Mouse (Mus musculus): ENCODE results near the gene Psmd9. TPM values are rescaled to one million over a fixed set of nuclear protein-coding genes. Genes with fewer than 3 reads are reported as not detected.
"Not testable (repeated sequence)": the region's sequence is repeated elsewhere in the genome, so short reads cannot be mapped to it uniquely, and the experiment has no call there.

The Psmd9 gene
- polyA plus RNA-seq, 1 experiment from 2014 or later = 82.9 TPM

- WGBS = 76% methylated on average over 6 of the region's 6 CpGs
- Histone ChIP-seq H3K9me3 (no peaks in the 10 kb centered on the region), H3K4me2 (replicated peaks) (no peak overlapping the region), H3K9ac (replicated peaks) (no peak overlapping the region), H3K4me1 (no peaks in the 10 kb centered on the region), H3K27me3 (no peaks in the 10 kb centered on the region), H3K27ac (replicated peaks) (no peak overlapping the region), H3K4me3 (no peak overlapping the region), H3K36me3 (no peaks in the 10 kb centered on the region)
- ATAC-seq (replicated peaks) = no peak
Observed at GRCm38 (mm10) chr5:123191427-123191826, 22.2 kb downstream of the Psmd9 start.

GRCm38 (mm10) chr5:123192606-123193150, 23.5 kb downstream of the Psmd9 start:
- ATAC-seq (replicated peaks) = no peak
- H3K9ac ChIP-seq (replicated peaks) = no peak overlapping the region
- H3K36me3 ChIP-seq = no peaks in the 10 kb centered on the region
- 59% methylated on average over 9 of the region's 9 CpGs for WGBS
- no peaks in the 10 kb centered on the region for H3K4me1 ChIP-seq
- no peak overlapping the region for H3K4me2 ChIP-seq (replicated peaks)
- no peak overlapping the region for H3K4me3 ChIP-seq
- no peaks in the 10 kb centered on the region for H3K27me3 ChIP-seq
- no peaks in the 10 kb centered on the region for H3K9me3 ChIP-seq
- no peak overlapping the region for H3K27ac ChIP-seq (replicated peaks)

- Histone ChIP-seq H3K9me3 (no peaks in the 10 kb centered on the region), H3K36me3 (no peaks in the 10 kb centered on the region), H3K4me3 (no peak overlapping the region), H3K27ac (replicated peaks) (no peak overlapping the region), H3K4me2 (replicated peaks) (no peak overlapping the region), H3K4me1 (no peaks in the 10 kb centered on the region), H3K27me3 (no peaks in the 10 kb centered on the region), H3K9ac (replicated peaks) (no peak overlapping the region)
- no peak for ATAC-seq (replicated peaks)
- WGBS = 82% methylated on average over 5 of the region's 5 CpGs
Observed at GRCm38 (mm10) chr5:123193436-123193835, 24.2 kb downstream of the Psmd9 start.

- Histone ChIP-seq H3K9ac (replicated peaks) (no peak overlapping the region), H3K27me3 (no peaks in the 10 kb centered on the region), H3K4me1 (no peaks in the 10 kb centered on the region), H3K27ac (replicated peaks) (no peak overlapping the region), H3K36me3 (no peaks in the 10 kb centered on the region), H3K4me2 (replicated peaks) (no peak overlapping the region), H3K4me3 (no peak overlapping the region), H3K9me3 (no peaks in the 10 kb centered on the region)
- WGBS = 89% methylated on average over 6 of the region's 6 CpGs
- no peak for ATAC-seq (replicated peaks)
Observed at GRCm38 (mm10) chr5:123194856-123195255, 25.6 kb downstream of the Psmd9 start.

- H3K4me1 ChIP-seq = no peaks in the 10 kb centered on the region
- H3K27ac ChIP-seq (replicated peaks) = no peak overlapping the region
- ATAC-seq (replicated peaks) = no peak
- H3K36me3 ChIP-seq = no peaks in the 10 kb centered on the region
- 92% methylated on average over 16 of the region's 16 CpGs for WGBS
- H3K27me3 ChIP-seq = no peaks in the 10 kb centered on the region
- no peaks in the 10 kb centered on the region for H3K9me3 ChIP-seq
- H3K9ac ChIP-seq (replicated peaks) = no peak overlapping the region
- no peak overlapping the region for H3K4me2 ChIP-seq (replicated peaks)
- no peak overlapping the region for H3K4me3 ChIP-seq
Observed at GRCm38 (mm10) chr5:123195500-123196000, 26.3 kb downstream of the Psmd9 start.

GRCm38 (mm10) chr5:123196746-123197145, 27.5 kb downstream of the Psmd9 start:
- Histone ChIP-seq H3K4me3 (no peak overlapping the region), H3K36me3 (no peaks in the 10 kb centered on the region), H3K9me3 (no peaks in the 10 kb centered on the region), H3K27ac (replicated peaks) (no peak overlapping the region), H3K27me3 (no peaks in the 10 kb centered on the region), H3K9ac (replicated peaks) (no peak overlapping the region), H3K4me1 (no peaks in the 10 kb centered on the region), H3K4me2 (replicated peaks) (no peak overlapping the region)
- no peak for ATAC-seq (replicated peaks)
- 79% methylated on average over 4 of the region's 4 CpGs for WGBS

GRCm38 (mm10) chr5:123198523-123198922, 29.3 kb downstream of the Psmd9 start:
- no peak overlapping the region for H3K9ac ChIP-seq (replicated peaks)
- WGBS = 90% methylated on average over 4 of the region's 4 CpGs
- H3K4me3 ChIP-seq = no peak overlapping the region
- no peaks in the 10 kb centered on the region for H3K36me3 ChIP-seq
- no peaks in the 10 kb centered on the region for H3K9me3 ChIP-seq
- no peak overlapping the region for H3K4me2 ChIP-seq (replicated peaks)
- no peaks in the 10 kb centered on the region for H3K4me1 ChIP-seq
- no peak overlapping the region for H3K27ac ChIP-seq (replicated peaks)
- no peaks in the 10 kb centered on the region for H3K27me3 ChIP-seq
- ATAC-seq (replicated peaks) = no peak

- not testable (repeated sequence) for H3K27ac ChIP-seq (replicated peaks); H3K36me3 ChIP-seq; H3K9ac ChIP-seq (replicated peaks); H3K9me3 ChIP-seq; H3K27me3 ChIP-seq; H3K4me3 ChIP-seq; H3K4me1 ChIP-seq; ATAC-seq (replicated peaks); H3K4me2 ChIP-seq (replicated peaks)
- 93% methylated on average over 6 of the region's 7 CpGs for WGBS
Observed at GRCm38 (mm10) chr5:123200816-123201522, 31.8 kb downstream of the Psmd9 start.

- WGBS = 90% methylated on average over 7 of the region's 7 CpGs
- ATAC-seq (replicated peaks) = no peak
- H3K9me3 ChIP-seq = no peaks in the 10 kb centered on the region
- no peak overlapping the region for H3K27ac ChIP-seq (replicated peaks)
- no peak overlapping the region for H3K9ac ChIP-seq (replicated peaks)
- H3K4me2 ChIP-seq (replicated peaks) = no peak overlapping the region
- H3K27me3 ChIP-seq = no peaks in the 10 kb centered on the region
- H3K4me1 ChIP-seq = no peaks in the 10 kb centered on the region
- H3K36me3 ChIP-seq = no peaks in the 10 kb centered on the region
- H3K4me3 ChIP-seq = no peak overlapping the region
Observed at GRCm38 (mm10) chr5:123201523-123201892, 32.3 kb downstream of the Psmd9 start.

GRCm38 (mm10) chr5:123201987-123202386, 32.8 kb downstream of the Psmd9 start:
- no peak overlapping the region for H3K9ac ChIP-seq (replicated peaks)
- WGBS = 83% methylated on average over 5 of the region's 5 CpGs

GRCm38 (mm10) chr5:123202771-123203170, 33.6 kb downstream of the Psmd9 start:
- H3K4me1 ChIP-seq; H3K9me3 ChIP-seq; ATAC-seq (replicated peaks); H3K27ac ChIP-seq (replicated peaks); H3K27me3 ChIP-seq; H3K9ac ChIP-seq (replicated peaks); H3K4me2 ChIP-seq (replicated peaks); H3K36me3 ChIP-seq; H3K4me3 ChIP-seq: not testable (repeated sequence)
- 46% methylated on average over 4 of the region's 4 CpGs for WGBS

More at GRCm38 (mm10) chr5:123201987-123202386, 32.8 kb downstream of the Psmd9 start:
- H3K36me3 ChIP-seq = no peaks in the 10 kb centered on the region
- no peak overlapping the region for H3K4me3 ChIP-seq
- no peaks in the 10 kb centered on the region for H3K27me3 ChIP-seq
- no peak overlapping the region for H3K4me2 ChIP-seq (replicated peaks)
- no peaks in the 10 kb centered on the region for H3K9me3 ChIP-seq
- H3K4me1 ChIP-seq = no peaks in the 10 kb centered on the region
- H3K27ac ChIP-seq (replicated peaks) = no peak overlapping the region
- ATAC-seq (replicated peaks) = no peak

- not testable (repeated sequence) for H3K4me3 ChIP-seq; H3K4me2 ChIP-seq (replicated peaks); H3K4me1 ChIP-seq; H3K27me3 ChIP-seq; H3K27ac ChIP-seq (replicated peaks); ATAC-seq (replicated peaks); H3K36me3 ChIP-seq; H3K9me3 ChIP-seq; H3K9ac ChIP-seq (replicated peaks)
- 90% methylated on average over 7 of the region's 7 CpGs for WGBS
Observed at GRCm38 (mm10) chr5:123203591-123203990, 34.4 kb downstream of the Psmd9 start.
